Mouse (Mus musculus) lung, postnatal 0 days (tissue): ENCODE results near the gene Plekhh3. TPM values are rescaled to one million over a fixed set of nuclear protein-coding genes. Genes with fewer than 3 reads are reported as not detected.

Source experiments
- ATAC-seq: fragments of 200-750 bp; cut with Nextera tagmentation; 2 replicates; pipeline ENCODE4 v1.8.0; 2017; ENCODE audit warnings: moderate library complexity
- DNase-seq: peaks from one replicate; pipeline ENCODE4 v3.0.0-alpha.2; 2016; ENCODE audit warnings: low spot score
- H3K27ac ChIP-seq: fragments of 300-500 bp; sonication (generic); 2 replicates; pipeline ENCODE4 v1.5.1; 2014; ENCODE audit warnings: antibody characterized with exemption, mild to moderate bottlenecking, low read length, mixed read lengths
- H3K27me3 ChIP-seq: fragments of 300-500 bp; sonication (generic); replicated peaks from 2 replicates; pipeline ENCODE4 v1.6.1; 2014; ENCODE audit warnings: low read length, mixed read lengths; ENCODE audit not compliant: insufficient read depth
- H3K36me3 ChIP-seq: fragments of 300-500 bp; sonication (generic); 2 replicates; pipeline ENCODE4 v1.6.1; 2014; ENCODE audit warnings: low read length, mixed read lengths; ENCODE audit not compliant: insufficient read depth
- H3K4me1 ChIP-seq: fragments of 300-500 bp; sonication (generic); 2 replicates; pipeline ENCODE4 v1.6.1; 2014; ENCODE audit warnings: antibody characterized with exemption, low read depth, low read length, mixed read lengths; ENCODE audit not compliant: insufficient read depth
- H3K4me2 ChIP-seq: fragments of 300-500 bp; sonication (generic); replicated peaks from 2 replicates; pipeline ENCODE4 v1.6.1; 2014; ENCODE audit warnings: low read depth, mild to moderate bottlenecking, low read length, moderate library complexity, mixed read lengths
- H3K4me3 ChIP-seq: fragments of 300-500 bp; sonication (generic); 2 replicates; pipeline ENCODE4 v1.5.1; 2014; ENCODE audit warnings: low read depth, low read length
- H3K9ac ChIP-seq: fragments of 300-500 bp; sonication (generic); replicated peaks from 2 replicates; pipeline ENCODE4 v1.6.1; 2014; ENCODE audit warnings: low read depth, mild to moderate bottlenecking
- H3K9me3 ChIP-seq: fragments of 300-500 bp; sonication (generic); 2 replicates; pipeline ENCODE4 v1.6.1; 2016; ENCODE audit warnings: low read length, mixed read lengths
- CTCF ChIP-seq: IDR thresholded peaks from 2 replicates; pipeline ENCODE4 v1.5.1; 2016; ENCODE audit warnings: antibody characterized with exemption, mild to moderate bottlenecking
- EP300 ChIP-seq: IDR thresholded peaks from 2 replicates; pipeline ENCODE4 v1.6.1; 2016; ENCODE audit warnings: antibody characterized with exemption, mild to moderate bottlenecking, control low read depth
- WGBS: fragments of 180-500 bp; shearing (Covaris S2); extraction: QIAGEN DNeasy Blood & Tissue Kit; methylation state at CpG from one replicate; pipeline ENCODE4 v1.1.7; 2014; 5-methylcytosine and 5-hydroxymethylcytosine counted together
- polyA plus RNA-seq: library from polyadenylated mRNA; unstranded; fragments of >200 nt; fragmentation: Nextera tagmentation; extraction: Ambion mirVana; gene quantifications from 2 replicates; pipeline ENCODE4 v1.2.1, GENCODE M21; 2015

The Plekhh3 gene
- polyA plus RNA-seq, 1 experiment from 2014 or later = 14.2 TPM

DNA sequence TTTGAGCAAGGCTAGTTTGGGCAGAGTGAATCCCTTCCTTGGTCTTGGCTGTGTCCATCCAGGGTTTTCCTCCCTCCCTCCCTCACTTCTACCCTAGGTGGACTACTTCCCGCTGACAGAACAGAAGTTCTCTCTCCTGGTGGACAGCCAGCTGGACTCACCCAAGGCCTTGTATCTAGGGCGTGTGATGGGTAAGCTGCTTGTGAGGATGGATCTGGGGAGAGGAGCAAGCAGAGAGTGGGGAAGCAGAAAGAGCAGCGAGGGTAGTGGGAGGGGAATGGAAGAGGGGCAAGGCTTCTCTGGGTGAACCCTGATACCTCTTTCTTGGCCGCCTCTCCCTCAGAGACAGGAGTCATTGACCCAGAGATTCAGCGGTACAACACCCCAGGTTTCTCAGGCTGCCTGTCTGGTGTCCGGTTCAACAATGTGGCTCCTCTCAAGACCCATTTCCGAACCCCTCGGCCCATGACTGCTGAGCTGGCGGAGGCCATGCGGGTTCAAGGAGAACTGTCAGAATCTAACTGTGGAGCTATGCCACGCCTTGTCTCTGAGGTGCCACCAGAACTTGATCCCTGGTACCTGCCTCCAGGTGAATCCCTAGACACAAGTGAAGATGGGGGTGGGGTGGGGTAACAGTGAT is 17.1 kb upstream of the Plekhh3 start:
- DNase-seq = no peak
- H3K4me2 ChIP-seq = no peak overlapping the region
- TF ChIP-seq CTCF (no peak), EP300 (no peak)
- H3K36me3 ChIP-seq = no peaks in the 10 kb centered on the region
- WGBS = 86% methylated on average over 11 of the region's 11 CpGs
- H3K9me3 ChIP-seq = no peaks in the 10 kb centered on the region
- H3K4me1 ChIP-seq = no peaks in the 10 kb centered on the region; the same call in 1 of the 2 replicates
- H3K4me3 ChIP-seq = no peak overlapping the region
- no peak for ATAC-seq
- H3K27ac ChIP-seq = no peak overlapping the region
- H3K9ac ChIP-seq = no peak overlapping the region
- H3K27me3 ChIP-seq = no peaks in the 10 kb centered on the region

DNA sequence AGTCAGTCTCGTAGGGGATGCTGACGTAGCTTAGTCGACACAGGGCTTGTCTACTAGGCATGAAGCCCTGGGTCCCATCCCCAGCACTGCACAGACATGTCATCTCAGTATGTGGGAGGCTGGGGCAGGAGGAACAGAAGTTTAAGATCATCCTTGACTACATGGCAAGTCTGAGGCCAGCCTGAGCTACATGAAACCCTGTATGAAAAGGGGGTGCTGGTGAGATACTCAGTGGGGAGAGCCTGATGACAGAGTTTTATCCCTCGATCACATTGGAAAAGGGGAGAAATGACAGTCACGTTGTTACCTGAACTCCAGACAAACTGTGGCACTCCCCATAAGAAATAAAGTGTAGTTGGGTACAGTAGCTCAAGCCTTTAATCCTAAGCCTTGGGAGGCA is 16.4 kb upstream of the Plekhh3 start:
- TF ChIP-seq CTCF (no peak), EP300 (no peak)
- no peaks in the 10 kb centered on the region for H3K27me3 ChIP-seq
- WGBS = 91% methylated on average over 5 of the region's 5 CpGs
- no peaks in the 10 kb centered on the region; the same call in 1 of the 2 replicates for H3K4me1 ChIP-seq
- H3K9me3 ChIP-seq = no peaks in the 10 kb centered on the region
- H3K9ac ChIP-seq = no peak overlapping the region
- H3K36me3 ChIP-seq = no peaks in the 10 kb centered on the region
- no peak overlapping the region for H3K27ac ChIP-seq
- H3K4me3 ChIP-seq = no peak overlapping the region
- DNase-seq (no peak), ATAC-seq (no peak)
- H3K4me2 ChIP-seq = no peak overlapping the region

GRCm38 (mm10) chr11:101186526-101187247 is 15.5 kb upstream of the Plekhh3 start:
- H3K4me3 ChIP-seq = no peak overlapping the region
- no peaks in the 10 kb centered on the region; the same call in 1 of the 2 replicates for H3K4me1 ChIP-seq
- no peaks in the 10 kb centered on the region for H3K9me3 ChIP-seq
- DNase-seq (no peak), ATAC-seq (no peak)
- no peak overlapping the region for H3K9ac ChIP-seq
- no peaks in the 10 kb centered on the region for H3K27me3 ChIP-seq
- H3K27ac ChIP-seq = no peak overlapping the region
- no peaks in the 10 kb centered on the region for H3K36me3 ChIP-seq
- WGBS = 83% methylated on average over 27 of the region's 27 CpGs
- TF ChIP-seq EP300 (no peak), CTCF (no peak)
- H3K4me2 ChIP-seq = no peak overlapping the region

DNA sequence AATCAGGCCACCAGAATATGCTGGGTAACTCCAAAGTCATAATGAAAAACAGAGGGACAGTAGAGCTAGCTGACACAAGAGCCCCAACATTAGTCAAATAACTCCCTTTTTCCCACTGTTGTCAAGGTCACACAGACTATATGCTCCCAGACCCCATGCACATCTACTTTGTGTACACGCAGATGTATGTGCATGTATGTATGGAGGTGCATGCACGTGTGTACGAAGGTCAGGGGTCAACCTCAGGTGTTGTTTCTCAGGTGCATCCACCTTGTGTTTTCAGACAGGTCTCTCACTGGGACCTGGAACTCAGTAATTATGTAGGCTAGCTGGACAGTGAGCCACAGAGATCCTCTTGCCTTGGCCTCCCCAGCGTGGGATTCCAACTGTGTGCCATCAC is 14.3 kb upstream of the Plekhh3 start:
- Histone ChIP-seq H3K4me3 (no peak overlapping the region), H3K9me3 (no peaks in the 10 kb centered on the region), H3K4me2 (no peak overlapping the region), H3K4me1 (no peaks in the 10 kb centered on the region; the same call in 1 of the 2 replicates), H3K27ac (no peak overlapping the region), H3K36me3 (no peaks in the 10 kb centered on the region), H3K27me3 (no peaks in the 10 kb centered on the region), H3K9ac (no peak overlapping the region)
- no peak for DNase-seq
- ATAC-seq = no peak
- TF ChIP-seq CTCF (no peak), EP300 (no peak)
- WGBS = 93% methylated on average over 4 of the region's 4 CpGs

- Histone ChIP-seq H3K4me3 (no peak overlapping the region), H3K9me3 (no peaks in the 10 kb centered on the region), H3K27ac (no peak overlapping the region), H3K4me1 (no peaks in the 10 kb centered on the region; the same call in 1 of the 2 replicates), H3K36me3 (no peaks in the 10 kb centered on the region), H3K27me3 (no peaks in the 10 kb centered on the region), H3K4me2 (no peak overlapping the region), H3K9ac (no peak overlapping the region)
- 84% methylated on average over 12 of the region's 12 CpGs for WGBS
- ATAC-seq = no peak
- DNase-seq = no peak
- TF ChIP-seq EP300 (no peak), CTCF (no peak)
Measured at GRCm38 (mm10) chr11:101184984-101185383, 13.8 kb upstream of the Plekhh3 start.

DNA sequence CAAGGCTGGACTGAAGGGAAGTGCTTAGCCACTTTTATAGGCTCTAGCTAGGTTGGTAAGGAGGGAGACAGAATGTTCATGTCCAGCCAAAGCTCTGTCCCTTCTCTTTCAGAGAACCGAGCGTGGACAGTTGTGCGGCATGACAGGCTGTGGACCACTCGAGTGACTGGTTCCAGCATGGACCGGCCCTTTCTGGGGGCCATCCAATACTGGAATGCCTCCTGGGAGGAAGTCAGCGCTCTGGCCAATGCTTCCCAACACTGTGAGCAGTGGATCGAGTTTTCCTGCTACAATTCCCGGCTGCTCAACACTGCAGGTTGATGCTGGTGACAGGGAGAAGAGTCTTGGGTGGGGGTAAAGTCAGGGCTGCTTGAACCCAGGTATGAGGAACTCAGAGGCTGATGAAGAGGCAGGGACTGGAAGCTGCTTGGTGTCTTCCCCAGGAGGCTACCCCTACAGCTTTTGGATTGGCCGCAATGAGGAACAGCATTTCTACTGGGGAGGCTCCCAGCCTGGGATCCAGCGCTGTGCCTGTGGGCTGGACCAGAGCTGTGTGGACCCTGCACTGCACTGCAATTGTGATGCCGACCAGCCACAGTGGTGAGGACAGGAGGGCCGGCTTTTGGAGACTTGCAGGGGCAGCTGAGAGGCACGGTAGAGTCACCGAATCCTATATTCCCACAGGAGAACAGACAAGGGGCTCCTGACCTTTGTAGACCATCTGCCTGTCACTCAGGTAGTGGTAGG is 11.8 kb upstream of the Plekhh3 start:
- Histone ChIP-seq H3K4me2 (no peak overlapping the region), H3K9me3 (no peaks in the 10 kb centered on the region), H3K4me1 (no peaks in the 10 kb centered on the region), H3K9ac (no peak overlapping the region), H3K27ac (no peak overlapping the region), H3K36me3 (no peaks in the 10 kb centered on the region), H3K27me3 (no peaks in the 10 kb centered on the region), H3K4me3 (no peak overlapping the region)
- 71% methylated on average over 14 of the region's 14 CpGs for WGBS
- ATAC-seq (no peak), DNase-seq (no peak)
- TF ChIP-seq EP300 = no peak
- TF ChIP-seq CTCF = no peak
